Mouse (Mus musculus) hindbrain, postnatal 0 days (tissue): ENCODE results near the gene Crebbp. TPM values are rescaled to one million over a fixed set of nuclear protein-coding genes. Genes with fewer than 3 reads are reported as not detected.
A peak's percentile ranks its signal among the peaks of the same experiment; 100 is the strongest.
"Not testable (repeated sequence)": the region's sequence is repeated elsewhere in the genome, so short reads cannot be mapped to it uniquely, and the experiment has no call there.

Source experiments
- ATAC-seq: fragments of 200-750 bp; cut with Nextera tagmentation; 2 replicates; pipeline ENCODE4 v1.8.0; 2017; ENCODE audit warnings: mild to moderate bottlenecking, moderate TSS enrichment, moderate library complexity
- DNase-seq: peaks from one replicate; pipeline ENCODE4 v3.0.0-alpha.2; 2015; ENCODE audit warnings: low spot score
- H3K27ac ChIP-seq: fragments of 300-500 bp; sonication (generic); 2 replicates; pipeline ENCODE4 v1.5.1; 2014; ENCODE audit warnings: mild to moderate bottlenecking
- H3K27me3 ChIP-seq: fragments of 300-500 bp; sonication (generic); 2 replicates; pipeline ENCODE4 v1.6.1; 2014; ENCODE audit warnings: low read length, mixed read lengths; ENCODE audit not compliant: insufficient read depth
- H3K36me3 ChIP-seq: fragments of 300-500 bp; sonication (generic); 2 replicates; pipeline ENCODE4 v1.6.1; 2014; ENCODE audit warnings: low read length, mixed read lengths; ENCODE audit not compliant: insufficient read depth
- H3K4me1 ChIP-seq: fragments of 300-500 bp; sonication (generic); 2 replicates; pipeline ENCODE4 v1.6.1; 2014; ENCODE audit warnings: antibody characterized with exemption, low read length, mixed read lengths; ENCODE audit not compliant: insufficient read depth
- H3K4me2 ChIP-seq: fragments of 300-500 bp; sonication (generic); 2 replicates; pipeline ENCODE4 v1.6.1; 2014; ENCODE audit warnings: low read depth, mild to moderate bottlenecking, low read length, moderate library complexity, mixed read lengths
- H3K4me3 ChIP-seq: fragments of 300-500 bp; sonication (generic); 2 replicates; pipeline ENCODE4 v1.5.1; 2014; ENCODE audit warnings: low read length
- H3K9ac ChIP-seq: fragments of 300-500 bp; sonication (generic); replicated peaks from 2 replicates; pipeline ENCODE4 v1.6.1; 2014; ENCODE audit warnings: mild to moderate bottlenecking, low read length, moderate library complexity, mixed read lengths
- H3K9me3 ChIP-seq: fragments of 300-500 bp; sonication (generic); 2 replicates; pipeline ENCODE4 v1.6.1; 2016; ENCODE audit warnings: low read length, mixed read lengths
- CTCF ChIP-seq: IDR thresholded peaks from 2 replicates; pipeline ENCODE4 v1.5.1; 2016; ENCODE audit warnings: antibody characterized with exemption, control low read depth, low read depth
- WGBS: fragments of 180-500 bp; shearing (Covaris S2); extraction: QIAGEN DNeasy Blood & Tissue Kit; methylation state at CpG from one replicate; pipeline ENCODE4 v1.1.7; 2014; 5-methylcytosine and 5-hydroxymethylcytosine counted together
- polyA plus RNA-seq: library from polyadenylated mRNA; unstranded; fragments of >200 nt; fragmentation: Nextera tagmentation; extraction: Ambion mirVana; gene quantifications from 2 replicates; pipeline ENCODE4 v1.2.1, GENCODE M21; 2015
- total RNA-seq: library from RNA; depleted of rRNA; stranded (reverse); fragments of >200 nt; gene quantifications from 2 replicates; pipeline ENCODE4 v1.2.3, GENCODE M21; 2014; rRNA removed

The Crebbp gene
- total RNA-seq (59.4 and 61.6 TPM in 2 replicates), polyA plus RNA-seq (28.3 and 29.8 TPM in 2 replicates)

DNA sequence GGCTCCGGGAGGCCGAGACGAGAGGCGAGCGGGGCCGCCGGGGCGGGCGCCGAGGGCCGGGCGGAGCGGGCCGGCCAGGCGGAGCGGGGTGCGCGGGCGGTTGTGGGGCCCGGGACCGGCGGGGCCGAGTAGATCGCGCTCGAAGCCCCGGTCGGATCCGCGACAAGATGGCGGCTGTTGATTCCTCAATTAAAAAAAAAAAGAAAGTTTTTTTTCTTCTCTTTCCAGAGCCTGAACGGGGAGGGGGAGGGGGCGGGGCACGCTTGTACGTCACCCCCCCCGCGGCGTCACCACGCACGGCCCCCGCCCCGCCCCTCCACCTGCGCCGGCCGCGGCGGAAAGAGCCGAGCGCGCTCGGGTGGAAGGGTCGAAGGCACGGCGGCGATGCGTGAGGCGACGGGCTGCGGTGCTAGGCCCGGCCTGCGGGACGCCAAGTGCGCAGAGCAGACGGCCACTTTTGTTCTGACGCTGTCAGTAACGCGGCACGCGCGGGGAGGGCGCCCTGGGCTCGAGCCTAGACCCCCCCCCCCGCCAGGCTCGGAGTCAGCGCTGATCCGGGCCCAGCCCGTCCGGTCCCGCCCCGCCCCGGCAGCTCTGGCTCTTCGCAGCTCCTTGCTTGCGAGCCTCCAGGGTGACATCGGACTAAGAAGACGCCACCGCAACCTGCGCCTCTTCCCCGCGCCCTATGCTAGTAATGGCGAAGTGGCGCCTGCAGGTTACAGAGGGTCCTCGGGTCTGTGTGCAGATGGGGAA lies at the start of gene Crebbp:
TSS of gene Crebbp (minus strand) at position 199 of the 753 bp plus-strand sequence.
- Histone ChIP-seq H3K4me2 (peak within 1 kb of the TSS; percentile 94), H3K27me3 (no peaks in the 10 kb centered on the region), H3K4me1 (peaks cover 15% of the 10 kb centered on the region; the same call in 1 of the 2 replicates), H3K36me3 (no peaks in the 10 kb centered on the region), H3K9ac (peak within 1 kb of the TSS; percentile 95), H3K27ac (peak within 1 kb of the TSS; percentile 100), H3K4me3 (peak within 1 kb of the TSS; percentile 81), H3K9me3 (no peaks in the 10 kb centered on the region)
- WGBS = under 1% methylated on average over 55 of the region's 92 CpGs
- ATAC-seq = peak; percentile 97
- no peak; the same call in 1 of the 2 replicates for TF ChIP-seq CTCF
- DNase-seq = peak; percentile 97

DNA sequence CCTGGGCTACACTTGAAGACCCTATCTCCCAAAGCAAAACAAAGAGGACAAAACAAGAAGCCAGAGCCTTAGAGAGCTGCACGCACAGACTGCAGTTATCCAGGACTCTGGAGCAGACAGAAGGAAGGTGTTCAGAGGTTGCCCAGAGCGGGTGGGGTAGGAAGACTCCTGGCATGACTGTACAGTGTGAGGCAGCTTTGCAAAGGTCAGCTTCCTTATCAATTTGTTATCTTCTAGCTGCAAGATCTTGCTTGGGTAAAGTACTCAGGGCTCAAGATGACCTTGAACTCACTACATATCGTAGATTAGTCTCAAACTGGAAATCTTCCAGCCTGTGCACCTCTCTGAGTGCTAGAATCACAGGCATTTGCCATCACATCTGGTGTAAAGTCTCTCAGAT lies 49.7 kb upstream of the Crebbp start:
- H3K9ac ChIP-seq = no peak overlapping the region
- no peaks in the 10 kb centered on the region for H3K27me3 ChIP-seq
- peaks cover 7% of the 10 kb centered on the region; the same call in 1 of the 2 replicates for H3K4me1 ChIP-seq
- no peaks in the 10 kb centered on the region for H3K9me3 ChIP-seq
- ATAC-seq (no peak), DNase-seq (no peak)
- H3K36me3 ChIP-seq = no peaks in the 10 kb centered on the region
- 86% methylated on average over 3 of the region's 3 CpGs for WGBS
- no peak overlapping the region for H3K4me2 ChIP-seq
- TF ChIP-seq CTCF = no peak
- H3K4me3 ChIP-seq = no peak overlapping the region
- no peak overlapping the region for H3K27ac ChIP-seq

DNA sequence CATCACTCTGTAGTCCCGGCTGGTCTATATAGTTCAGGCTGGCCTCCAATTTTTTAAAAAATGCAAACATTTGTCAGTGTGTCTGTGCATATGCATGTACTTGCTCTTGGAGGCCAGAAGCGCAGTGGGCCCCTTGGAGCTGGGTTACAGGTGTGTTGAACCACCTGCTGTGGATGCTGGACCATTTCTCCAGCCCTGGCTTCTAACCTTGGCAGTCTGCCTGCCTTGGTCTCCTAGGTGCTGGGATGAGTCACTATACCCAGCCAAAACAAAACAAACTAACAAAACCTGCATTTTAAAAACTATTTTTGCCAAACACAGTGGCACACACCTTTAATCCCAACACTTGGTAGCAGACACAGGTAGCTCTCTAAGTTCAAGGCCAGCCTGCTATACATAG lies 43.7 kb upstream of the Crebbp start:
- Histone ChIP-seq H3K36me3 (no peaks in the 10 kb centered on the region), H3K27ac (no peak overlapping the region), H3K4me1 (no peaks in the 10 kb centered on the region), H3K9ac (no peak overlapping the region), H3K27me3 (no peaks in the 10 kb centered on the region), H3K9me3 (no peaks in the 10 kb centered on the region), H3K4me3 (no peak overlapping the region), H3K4me2 (no peak overlapping the region)
- DNase-seq (no peak), ATAC-seq (no peak)
- 92% methylated on average over 2 of the region's 2 CpGs for WGBS
- TF ChIP-seq CTCF = no peak

DNA sequence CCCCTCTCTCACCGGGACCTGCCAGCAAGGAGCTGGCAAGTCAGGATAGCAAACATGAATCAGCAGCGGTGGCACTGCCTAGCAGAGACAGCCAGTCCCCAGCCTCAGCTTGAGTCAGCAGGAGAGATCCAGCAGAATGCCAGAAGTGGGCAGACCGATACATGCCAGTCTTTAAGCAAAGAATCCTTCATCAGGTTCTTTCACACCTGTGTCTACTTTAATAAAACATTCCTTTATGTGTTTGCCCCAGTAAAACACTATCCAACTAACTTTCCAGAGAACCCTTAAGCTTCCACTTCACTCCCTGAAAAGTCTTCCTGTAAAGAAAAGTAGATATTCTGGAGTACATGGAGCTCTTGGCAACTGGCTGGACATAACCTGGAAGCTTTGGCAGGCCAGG lies 35.0 kb upstream of the Crebbp start:
- no peak for TF ChIP-seq CTCF
- Histone ChIP-seq H3K4me2 (no peak overlapping the region), H3K9me3 (peaks cover 7% of the 10 kb centered on the region), H3K4me3 (no peak overlapping the region), H3K27ac (no peak overlapping the region), H3K36me3 (no peaks in the 10 kb centered on the region), H3K9ac (no peak overlapping the region), H3K27me3 (no peaks in the 10 kb centered on the region), H3K4me1 (no peaks in the 10 kb centered on the region)
- ATAC-seq = no peak
- no peak for DNase-seq
- WGBS = 89% methylated on average over 3 of the region's 3 CpGs

DNA sequence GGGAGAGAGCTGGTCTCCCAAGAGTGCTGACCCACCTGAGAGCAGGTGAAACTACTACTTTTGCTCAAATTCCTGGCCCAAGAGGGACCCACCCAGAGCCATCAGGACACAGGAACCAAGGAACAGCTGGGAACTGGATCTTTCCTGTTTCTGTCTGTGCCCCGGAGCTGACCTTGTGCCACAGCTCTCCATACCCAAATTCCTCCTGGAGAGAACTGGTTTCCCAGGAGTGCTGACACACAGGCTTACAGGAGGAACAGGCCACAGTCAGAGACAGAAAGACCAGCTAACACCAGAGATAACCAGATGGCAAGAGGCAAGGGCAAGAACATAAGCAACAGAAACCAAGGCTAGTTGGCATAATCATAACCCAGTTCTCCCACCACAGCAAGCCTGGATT lies 31.4 kb upstream of the Crebbp start:
- not testable (repeated sequence) for H3K9ac ChIP-seq, DNase-seq, H3K4me2 ChIP-seq, ATAC-seq, H3K27me3 ChIP-seq, H3K27ac ChIP-seq, H3K9me3 ChIP-seq, H3K36me3 ChIP-seq, H3K4me1 ChIP-seq, H3K4me3 ChIP-seq
- WGBS = 84% methylated on average over 1 of the region's 1 CpGs

DNA sequence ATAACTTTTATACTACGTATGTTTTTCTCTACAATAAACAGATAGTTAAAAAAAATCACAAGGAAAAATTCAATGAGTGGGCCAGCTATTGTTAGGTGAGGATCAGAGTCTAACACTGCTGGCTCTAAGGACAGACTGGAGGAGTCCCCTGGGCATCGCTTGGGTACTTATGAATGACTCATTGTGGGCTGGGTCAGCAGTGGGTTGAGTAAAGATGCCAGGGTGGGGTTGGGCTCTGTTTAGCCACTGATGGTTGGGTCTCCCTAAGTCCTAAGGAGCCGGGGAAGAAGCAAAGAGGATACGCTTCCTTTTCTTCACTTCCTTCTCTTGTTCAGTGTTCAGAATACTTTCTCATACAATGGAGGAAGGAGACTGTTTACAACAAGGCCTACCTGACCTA lies 22.3 kb upstream of the Crebbp start:
- no peak for TF ChIP-seq CTCF
- Histone ChIP-seq H3K9me3 (no peaks in the 10 kb centered on the region), H3K9ac (no peak overlapping the region), H3K36me3 (no peaks in the 10 kb centered on the region), H3K4me3 (no peak overlapping the region), H3K27me3 (no peaks in the 10 kb centered on the region), H3K4me1 (no peaks in the 10 kb centered on the region), H3K4me2 (no peak overlapping the region), H3K27ac (no peak overlapping the region)
- ATAC-seq (no peak), DNase-seq (no peak)
- WGBS = 80% methylated on average over 4 of the region's 4 CpGs

DNA sequence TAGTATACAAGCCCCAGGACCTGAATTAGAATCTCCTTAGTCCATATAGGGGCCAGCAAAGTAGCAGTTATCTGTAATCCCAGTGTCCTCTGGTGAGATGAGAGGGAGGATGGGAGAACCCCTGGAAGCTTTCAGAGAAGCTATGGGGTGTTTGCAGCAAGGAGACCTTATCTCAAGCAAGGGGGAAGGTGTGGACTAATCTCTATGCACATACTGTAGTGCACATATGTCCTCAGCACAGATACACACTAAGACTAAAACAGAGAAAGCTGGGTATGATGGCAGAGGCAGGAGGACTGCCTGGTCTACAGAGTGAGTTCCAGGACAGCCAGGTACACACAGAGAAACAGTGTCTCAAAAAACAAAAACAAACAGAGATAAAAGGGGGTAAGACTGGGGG lies 21.8 kb upstream of the Crebbp start:
- no peaks in the 10 kb centered on the region for H3K4me1 ChIP-seq
- H3K27ac ChIP-seq = no peak overlapping the region
- H3K4me2 ChIP-seq = no peak overlapping the region
- H3K27me3 ChIP-seq = no peaks in the 10 kb centered on the region
- ATAC-seq (no peak), DNase-seq (no peak)
- no peak overlapping the region for H3K9ac ChIP-seq
- no peaks in the 10 kb centered on the region for H3K36me3 ChIP-seq
- no peaks in the 10 kb centered on the region for H3K9me3 ChIP-seq
- no peak for TF ChIP-seq CTCF
- no peak overlapping the region for H3K4me3 ChIP-seq
